Mouse (Mus musculus): ENCODE measurements around the gene Lrrc29. TPM values are rescaled to one million over a fixed set of nuclear protein-coding genes. Genes with fewer than 3 reads are reported as not detected.

The Lrrc29 gene
- polyA plus RNA-seq, 1 experiment from 2014 or later: 2.6 TPM

DNA sequence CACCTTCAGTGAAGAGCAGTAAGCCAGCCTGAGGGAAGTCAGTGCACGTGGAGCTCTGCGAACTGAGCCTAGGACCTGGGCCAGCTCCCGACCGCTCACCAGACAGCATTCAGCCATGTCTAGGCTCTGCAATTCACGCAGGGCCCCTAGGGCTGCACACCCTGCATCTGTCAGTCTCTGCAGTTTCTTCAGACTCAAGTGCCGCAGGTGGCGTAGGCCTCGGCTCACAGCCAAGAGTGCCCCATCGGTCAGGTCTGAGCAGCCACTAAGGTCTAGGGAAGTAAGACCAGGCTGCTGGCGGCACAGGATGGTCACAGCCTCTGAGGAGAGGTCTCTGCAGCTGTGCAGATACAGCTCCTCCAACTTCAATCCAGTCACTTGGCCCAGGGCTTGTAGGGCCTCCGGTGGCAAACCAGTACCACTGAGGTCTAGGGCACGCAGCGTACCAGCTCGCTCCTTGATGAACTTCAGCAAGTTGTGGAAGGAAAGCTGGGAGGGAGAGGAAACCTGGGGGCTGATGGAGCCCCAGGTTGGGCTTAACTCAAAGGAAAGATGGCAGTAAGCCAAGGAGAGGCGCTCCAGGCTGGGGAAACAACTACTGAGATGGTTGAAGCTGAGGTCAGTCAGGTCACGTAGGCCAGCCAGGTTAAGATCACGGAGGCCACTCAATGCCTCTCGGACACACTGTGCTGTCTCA, 10.9 kb downstream of the Lrrc29 start:
- H3K36me3 ChIP-seq: peaks cover 93% of the 10 kb centered on the region
- H3K27me3 ChIP-seq: no peaks in the 10 kb centered on the region
- H3K9ac ChIP-seq: no peak overlapping the region
- no peaks in the 10 kb centered on the region for H3K4me1 ChIP-seq
- ATAC-seq (replicated peaks; ENCODE audit: low FRiP score): no peak
- H3K4me2 ChIP-seq: no peak overlapping the region
- no peak overlapping the region for H3K27ac ChIP-seq
- H3K4me3 ChIP-seq (replicated peaks): no peak overlapping the region
- WGBS: 89% methylated on average over 18 of the region's 18 CpGs
- no peaks in the 10 kb centered on the region for H3K9me3 ChIP-seq (replicated peaks)

DNA sequence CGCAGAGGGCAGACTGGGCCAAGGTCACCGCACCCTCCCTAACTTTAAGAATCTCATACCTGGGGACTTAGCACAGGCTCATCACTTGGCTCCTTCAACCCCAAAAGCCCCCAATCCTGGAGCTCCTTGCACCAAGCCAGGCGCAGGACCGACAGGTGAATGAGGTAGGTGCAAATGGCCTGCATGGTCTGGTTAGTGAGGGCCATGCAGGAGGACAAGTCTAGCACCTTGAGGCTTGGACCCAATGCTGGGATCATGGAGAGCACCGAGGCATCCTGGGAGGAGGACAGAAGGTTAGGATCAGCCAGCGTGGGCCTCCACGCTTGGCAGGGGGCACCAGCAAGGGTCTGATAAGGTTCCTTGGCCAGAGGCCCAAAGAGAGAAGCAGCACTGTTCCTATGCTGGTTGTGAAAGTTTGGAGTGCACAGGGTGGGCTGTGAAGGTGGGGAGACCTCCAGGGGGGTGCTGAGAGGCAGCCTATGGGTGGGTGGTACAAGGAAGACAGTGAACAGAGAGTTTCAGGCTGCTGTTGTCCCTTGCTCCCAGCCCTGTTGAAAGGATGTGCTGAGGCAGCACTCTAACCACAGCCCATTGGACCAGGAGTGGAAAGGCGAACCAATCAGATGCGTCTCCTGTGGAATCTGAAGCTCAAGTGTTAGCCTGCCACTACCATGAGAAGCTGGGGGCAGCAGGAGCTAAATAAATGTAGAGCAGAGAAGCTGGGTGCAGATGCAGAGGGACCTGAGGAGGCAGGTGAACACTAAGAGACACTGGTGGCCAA, 12.3 kb downstream of the Lrrc29 start:
- Histone ChIP-seq H3K9me3 (replicated peaks) (no peaks in the 10 kb centered on the region), H3K9ac (no peak overlapping the region), H3K4me3 (replicated peaks) (no peak overlapping the region), H3K36me3 (peaks cover 92% of the 10 kb centered on the region), H3K4me1 (no peaks in the 10 kb centered on the region), H3K27me3 (no peaks in the 10 kb centered on the region), H3K27ac (no peak overlapping the region), H3K4me2 (no peak overlapping the region)
- 82% methylated on average over 9 of the region's 9 CpGs for WGBS
- ATAC-seq (replicated peaks; ENCODE audit: low FRiP score): no peak

DNA sequence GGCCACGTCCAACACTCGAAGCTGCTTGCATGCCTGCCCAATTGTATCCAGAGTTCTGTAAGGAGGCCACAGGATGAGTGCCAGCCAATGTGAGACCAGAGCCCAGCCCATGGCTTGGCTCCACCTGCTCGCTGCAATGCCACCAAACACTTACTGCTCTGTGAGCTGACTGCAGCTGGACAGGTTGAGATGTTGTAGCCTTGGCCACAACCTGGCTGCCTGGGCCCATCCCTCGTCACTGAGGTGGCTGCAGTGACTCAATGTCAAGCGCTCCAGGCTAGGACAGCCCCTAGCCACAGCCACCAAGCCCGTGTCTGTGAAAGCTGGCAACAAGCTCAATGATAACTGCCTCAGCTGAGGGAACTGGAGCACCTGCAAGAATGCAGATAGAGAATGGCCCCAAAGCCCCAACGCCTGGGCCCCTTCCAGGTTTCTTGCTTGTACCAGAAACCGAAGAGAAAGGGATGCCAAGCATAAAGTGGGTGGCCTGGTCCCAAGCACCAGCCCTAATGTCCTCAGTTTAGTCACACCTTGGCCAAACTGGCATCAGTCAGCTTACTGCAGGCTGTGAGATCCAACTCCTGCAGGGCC, 13.1 kb downstream of the Lrrc29 start:
- Histone ChIP-seq H3K4me1 (no peaks in the 10 kb centered on the region), H3K9me3 (replicated peaks) (no peaks in the 10 kb centered on the region), H3K27me3 (no peaks in the 10 kb centered on the region), H3K4me3 (replicated peaks) (no peak overlapping the region), H3K4me2 (no peak overlapping the region), H3K27ac (no peak overlapping the region), H3K9ac (no peak overlapping the region), H3K36me3 (peaks cover 92% of the 10 kb centered on the region)
- WGBS: 90% methylated on average over 8 of the region's 8 CpGs
- ATAC-seq (replicated peaks; ENCODE audit: low FRiP score): no peak

- H3K27ac ChIP-seq: no peak overlapping the region
- no peaks in the 10 kb centered on the region for H3K4me1 ChIP-seq
- no peak for ATAC-seq (replicated peaks; ENCODE audit: low FRiP score)
- WGBS: 93% methylated on average over 1 of the region's 1 CpGs
- H3K36me3 ChIP-seq: peaks cover 91% of the 10 kb centered on the region
- no peaks in the 10 kb centered on the region for H3K27me3 ChIP-seq
- H3K4me3 ChIP-seq (replicated peaks): no peak overlapping the region
- H3K4me2 ChIP-seq: no peak overlapping the region
- no peak overlapping the region for H3K9ac ChIP-seq
- no peaks in the 10 kb centered on the region for H3K9me3 ChIP-seq (replicated peaks)
Measured at GRCm38 (mm10) chr8:105311718-105312117, 14.4 kb downstream of the Lrrc29 start.

DNA sequence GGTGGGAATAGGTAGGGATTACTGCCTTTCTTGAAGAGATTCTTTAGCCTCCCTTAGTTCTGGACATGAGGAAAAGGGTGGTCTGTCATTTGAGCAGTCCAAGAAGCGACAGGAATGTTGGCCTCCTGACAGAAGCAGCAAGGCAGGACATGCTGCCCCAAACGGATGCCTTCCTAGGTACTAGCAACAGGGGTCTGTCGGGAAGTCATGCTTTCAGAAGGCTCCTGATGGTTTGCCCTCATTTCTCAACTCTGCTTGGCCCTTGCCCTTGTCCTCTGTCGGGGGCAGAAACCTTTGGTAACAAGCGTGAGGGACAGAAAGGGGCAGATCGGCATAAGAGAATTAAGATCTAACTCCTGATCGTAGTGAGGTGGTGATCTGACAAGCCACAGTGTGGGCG, 16.0 kb downstream of the Lrrc29 start:
- Histone ChIP-seq H3K27ac (no peak overlapping the region), H3K27me3 (no peaks in the 10 kb centered on the region), H3K36me3 (peaks cover 77% of the 10 kb centered on the region), H3K9ac (no peak overlapping the region), H3K9me3 (replicated peaks) (no peaks in the 10 kb centered on the region), H3K4me1 (peaks cover 15% of the 10 kb centered on the region), H3K4me3 (replicated peaks) (no peak overlapping the region), H3K4me2 (no peak overlapping the region)
- WGBS: 80% methylated on average over 8 of the region's 8 CpGs
- ATAC-seq (replicated peaks; ENCODE audit: low FRiP score): no peak

DNA sequence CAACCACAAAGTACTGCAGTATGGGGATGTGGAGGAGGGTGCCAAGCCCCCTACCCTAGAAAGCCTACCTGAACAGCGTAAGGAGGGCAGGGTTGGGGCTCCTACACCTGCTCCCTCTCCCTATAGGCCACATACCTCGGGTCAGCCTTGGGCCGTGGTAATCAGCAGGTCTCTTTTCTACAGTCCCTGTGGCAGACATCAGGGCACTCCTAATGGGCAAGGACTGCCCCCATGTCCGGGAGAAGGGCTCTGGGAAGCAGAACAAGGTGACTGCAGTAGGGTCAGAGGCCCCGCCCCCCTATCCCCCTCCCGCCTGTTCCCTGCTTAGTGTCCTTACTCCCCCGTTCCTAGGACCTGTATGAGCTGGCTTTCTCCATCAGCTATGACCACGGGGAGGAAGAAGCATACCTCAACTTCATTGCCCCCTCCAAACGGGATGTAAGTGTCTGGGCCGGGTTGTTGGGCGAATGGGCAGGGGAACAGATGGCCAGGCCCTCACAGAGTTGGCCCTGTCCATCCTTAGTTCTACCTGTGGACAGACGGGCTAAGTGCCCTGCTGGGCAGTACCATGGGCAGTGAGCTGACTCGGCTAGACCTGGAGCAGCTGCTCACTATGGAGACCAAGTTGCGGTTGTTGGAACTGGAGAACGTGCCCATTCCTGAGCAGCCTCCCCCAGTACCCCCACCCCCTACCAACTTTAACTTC, 16.8 kb downstream of the Lrrc29 start:
- WGBS: 78% methylated on average over 15 of the region's 15 CpGs
- Histone ChIP-seq H3K27me3 (no peaks in the 10 kb centered on the region), H3K4me3 (replicated peaks) (no peak overlapping the region), H3K36me3 (peaks cover 76% of the 10 kb centered on the region), H3K9ac (no peak overlapping the region), H3K4me2 (no peak overlapping the region), H3K27ac (no peak overlapping the region), H3K4me1 (peaks cover 23% of the 10 kb centered on the region), H3K9me3 (replicated peaks) (no peaks in the 10 kb centered on the region)
- ATAC-seq (replicated peaks; ENCODE audit: low FRiP score): no peak

DNA sequence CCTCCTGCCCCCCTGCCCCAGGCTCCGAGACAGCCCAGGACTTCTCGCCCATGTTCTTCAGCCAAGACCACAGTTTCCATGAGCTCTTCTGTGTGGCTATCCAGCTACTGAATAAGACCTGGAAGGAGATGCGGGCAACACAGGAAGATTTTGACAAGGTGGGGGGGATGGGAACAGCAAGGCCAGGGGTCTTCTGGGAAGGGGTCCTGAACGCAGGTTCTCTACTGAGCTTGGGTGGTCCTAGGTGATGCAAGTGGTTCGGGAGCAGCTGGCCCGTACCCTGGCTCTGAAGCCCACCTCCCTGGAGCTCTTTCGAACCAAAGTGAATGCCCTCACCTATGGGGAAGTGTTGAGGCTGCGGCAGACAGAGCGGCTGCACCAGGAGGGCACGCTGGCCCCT, 17.6 kb downstream of the Lrrc29 start:
- WGBS: 87% methylated on average over 10 of the region's 10 CpGs
- no peak for ATAC-seq (replicated peaks; ENCODE audit: low FRiP score)
- Histone ChIP-seq H3K9ac (no peak overlapping the region), H3K36me3 (peaks cover 76% of the 10 kb centered on the region), H3K4me2 (no peak overlapping the region), H3K27ac (no peak overlapping the region), H3K4me3 (replicated peaks) (no peak overlapping the region), H3K27me3 (no peaks in the 10 kb centered on the region), H3K4me1 (peaks cover 27% of the 10 kb centered on the region), H3K9me3 (replicated peaks) (no peaks in the 10 kb centered on the region)

- Histone ChIP-seq H3K27me3 (no peaks in the 10 kb centered on the region), H3K9ac (no peak overlapping the region), H3K4me2 (no peak overlapping the region), H3K27ac (no peak overlapping the region), H3K4me1 (peaks cover 27% of the 10 kb centered on the region), H3K9me3 (replicated peaks) (no peaks in the 10 kb centered on the region), H3K36me3 (peaks cover 77% of the 10 kb centered on the region), H3K4me3 (replicated peaks) (no peak overlapping the region)
- WGBS: 93% methylated on average over 13 of the region's 13 CpGs
- ATAC-seq (replicated peaks; ENCODE audit: low FRiP score): no peak
Measured at GRCm38 (mm10) chr8:105307670-105308069, 18.4 kb downstream of the Lrrc29 start.

GRCm38 (mm10) chr8:105306146-105306691, 19.9 kb downstream of the Lrrc29 start:
- Histone ChIP-seq H3K9ac (peak overlapping the region; percentile 35), H3K27me3 (no peaks in the 10 kb centered on the region), H3K36me3 (peaks cover 77% of the 10 kb centered on the region), H3K9me3 (replicated peaks) (no peaks in the 10 kb centered on the region), H3K4me1 (peaks cover 27% of the 10 kb centered on the region), H3K4me3 (replicated peaks) (peak overlapping the region; percentile 46), H3K4me2 (peak overlapping the region; percentile 76), H3K27ac (peak overlapping the region; percentile 91)
- 46% methylated on average over 5 of the region's 5 CpGs for WGBS
- peak; percentile 12; the same call in 1 of the 2 replicates for ATAC-seq (replicated peaks; ENCODE audit: low FRiP score)

- Histone ChIP-seq H3K4me1 (peaks cover 27% of the 10 kb centered on the region), H3K27me3 (no peaks in the 10 kb centered on the region), H3K9ac (peak within 1 kb of the TSS; percentile 47), H3K9me3 (replicated peaks) (no peaks in the 10 kb centered on the region), H3K27ac (peak within 1 kb of the TSS; percentile 91), H3K4me2 (peak within 1 kb of the TSS; percentile 76), H3K36me3 (peaks cover 78% of the 10 kb centered on the region), H3K4me3 (replicated peaks) (peak within 1 kb of the TSS; percentile 46)
- 5% methylated on average over 30 of the region's 30 CpGs for WGBS
- ATAC-seq (replicated peaks; ENCODE audit: low FRiP score): peak; percentile 86
Measured at GRCm38 (mm10) chr8:105305211-105306145, 20.6 kb downstream of the Lrrc29 start, which contains the start of gene Elmo3. Gene Elmo3 (plus strand): TSS chr8:105305601.
